Mouse (Mus musculus) CD4-positive helper T cell, adult 2 months (primary cell): ENCODE data around the gene Sparcl1.

Experiments
- DNase-seq: peaks from one replicate; pipeline ENCODE4 v3.0.0-alpha.2; 2012; ENCODE audit warnings: low read depth, missing footprints, low spot score

The Sparcl1 gene

DNA sequence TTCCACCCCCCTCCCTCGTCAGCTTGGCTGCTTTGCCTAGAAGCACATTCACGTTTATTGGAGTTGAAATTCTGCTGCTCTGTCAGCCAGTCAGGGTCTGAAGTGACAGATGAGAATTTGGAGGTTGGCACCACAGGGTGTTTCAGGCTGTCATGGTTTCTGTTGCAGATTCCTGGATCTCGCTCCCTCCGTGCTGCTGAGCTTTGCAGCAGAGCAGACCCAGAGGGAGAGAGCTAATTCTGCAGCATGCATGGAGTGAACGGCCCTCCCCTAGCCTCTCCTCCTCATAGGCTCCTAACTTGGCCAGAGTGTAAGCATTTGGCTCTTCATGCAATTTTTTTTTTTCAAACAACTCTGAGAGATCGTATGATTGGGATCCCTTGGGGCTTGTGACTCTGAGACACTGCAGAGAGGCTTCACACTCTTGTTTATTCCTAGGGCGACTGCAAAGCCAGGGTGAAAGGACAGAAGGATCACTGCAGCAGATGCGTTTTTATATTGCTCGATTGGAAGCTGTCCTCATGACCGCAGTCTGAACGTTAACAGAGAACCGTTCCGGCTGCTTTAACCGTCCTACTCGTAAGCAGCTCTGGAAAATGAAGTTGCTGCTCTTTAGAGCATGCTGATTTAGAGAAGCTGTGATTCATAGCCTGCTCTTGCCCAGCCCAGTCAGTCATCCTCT, at the start of gene Sparcl1:
TSS of gene Sparcl1 (minus strand) at position 243 of the 682 bp plus-strand sequence.
- no peak for DNase-seq

DNA sequence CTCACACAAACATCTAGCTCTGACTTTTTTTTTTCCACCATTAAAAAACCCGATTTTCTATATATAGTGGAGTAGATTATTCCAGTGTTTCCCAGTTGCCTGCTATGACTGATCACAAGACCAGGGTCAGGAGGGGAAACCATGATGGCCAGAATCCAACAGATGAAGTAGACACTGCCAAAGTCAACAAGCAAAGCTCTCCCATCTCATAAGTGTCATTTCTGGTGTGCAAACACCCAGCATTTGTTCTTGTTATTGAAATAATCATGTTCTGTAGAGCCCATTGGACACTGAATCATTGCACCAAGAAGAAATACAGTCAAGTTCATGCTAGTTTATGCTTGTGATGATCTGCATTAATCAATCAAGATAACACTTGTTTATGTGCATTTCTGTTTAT, 47.9 kb upstream of the Sparcl1 start:
- DNase-seq, result no peak

GRCm38 (mm10) chr5:104160581-104160980, 47.0 kb upstream of the Sparcl1 start:
- DNase-seq, result no peak

DNA sequence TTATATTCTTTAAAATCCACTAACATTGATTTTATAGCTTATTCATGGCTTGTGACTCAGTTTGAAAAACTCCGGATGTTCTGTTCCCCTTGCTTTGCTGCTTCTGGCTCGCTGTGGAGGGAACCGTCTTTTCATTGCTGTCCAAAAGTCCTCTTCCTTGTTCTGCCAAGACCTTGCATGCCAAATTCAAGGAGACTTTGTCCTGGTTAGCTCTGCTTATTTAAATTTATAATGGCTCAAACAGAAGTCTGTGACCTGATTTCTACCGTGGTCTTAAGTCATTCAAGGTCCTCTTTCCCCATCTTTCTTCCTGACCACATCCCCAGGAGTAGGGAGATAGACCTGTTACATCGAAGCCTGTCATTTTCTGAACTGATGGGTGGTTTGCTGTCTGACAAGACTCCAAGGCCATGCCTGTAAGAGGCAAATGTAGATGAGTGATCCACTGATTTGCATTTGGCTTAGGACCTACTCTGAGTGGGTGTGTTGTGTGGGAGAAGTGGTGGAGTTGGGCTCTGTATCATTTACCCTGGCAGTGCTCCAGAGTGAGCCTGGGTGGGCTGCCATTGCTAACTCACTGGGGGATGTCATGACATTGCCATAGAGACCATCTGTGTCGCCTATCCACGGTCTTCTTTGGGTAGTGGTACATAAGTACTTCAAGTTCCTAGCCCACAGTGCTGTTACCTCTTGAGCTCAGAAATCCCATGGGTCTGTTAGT, 45.0 kb upstream of the Sparcl1 start:
- no peak for DNase-seq

GRCm38 (mm10) chr5:104157701-104158100, 44.2 kb upstream of the Sparcl1 start:
- no peak for DNase-seq

DNA sequence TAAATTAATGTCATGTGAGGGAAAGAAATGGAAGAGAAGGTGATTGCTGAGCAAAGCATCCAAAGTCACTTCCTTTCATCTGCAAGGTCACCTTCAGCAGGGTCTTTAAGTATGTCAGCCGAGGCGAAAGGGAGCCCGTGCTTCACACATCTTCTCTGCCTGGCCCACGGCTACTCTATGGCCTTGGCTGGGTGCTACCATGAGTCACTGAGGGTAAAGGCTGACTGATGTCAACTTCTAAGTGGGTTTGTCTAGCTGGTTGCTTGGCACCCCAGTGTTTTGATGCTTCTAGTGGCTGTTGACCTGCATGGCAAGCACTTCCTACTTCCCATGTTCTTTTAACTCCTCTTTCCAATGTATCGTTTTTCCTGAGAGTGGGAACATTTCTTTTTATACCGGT, 36.7 kb upstream of the Sparcl1 start:
- no peak for DNase-seq

DNA sequence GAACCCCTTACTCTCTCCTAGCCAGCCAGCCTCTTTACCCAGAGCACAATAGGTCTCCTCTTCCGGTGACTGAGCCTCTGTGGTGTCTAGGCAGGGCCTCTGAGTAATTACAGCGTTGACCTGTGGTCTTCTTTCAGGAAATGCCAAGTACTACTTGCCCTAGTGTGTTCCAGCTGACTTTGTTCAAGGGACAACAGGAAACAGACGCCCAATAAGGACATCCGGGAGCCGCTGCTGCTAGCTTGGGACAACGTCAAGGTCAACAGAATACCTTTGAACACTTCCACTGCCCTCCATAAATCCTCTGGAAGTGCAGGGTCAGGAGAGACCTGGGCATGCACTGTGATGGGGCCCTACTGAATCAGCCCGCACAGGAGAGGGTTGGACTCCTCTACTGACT, 35.8 kb upstream of the Sparcl1 start:
- DNase-seq, result no peak

DNA sequence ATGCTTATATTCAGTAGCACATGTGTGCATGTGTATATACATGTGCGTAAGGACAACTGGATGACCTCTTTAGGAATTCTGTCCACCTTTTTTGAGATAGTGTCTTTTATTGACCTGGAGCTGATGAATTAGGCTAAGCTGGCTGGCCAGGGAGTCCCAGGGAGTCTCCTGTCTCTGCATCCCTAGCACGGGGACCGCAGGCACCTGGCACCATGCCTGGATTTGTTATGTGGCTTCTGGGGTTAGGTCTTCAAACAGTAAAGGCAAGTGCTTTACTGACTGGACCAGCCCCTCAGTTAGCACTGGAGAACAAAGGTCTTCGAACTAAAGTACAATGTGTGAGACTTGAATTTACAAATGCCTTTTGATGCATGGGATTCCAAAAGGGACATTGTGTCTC, 30.5 kb upstream of the Sparcl1 start:
- no peak for DNase-seq

- DNase-seq, result no peak
Measured at GRCm38 (mm10) chr5:104141067-104141466, 27.5 kb upstream of the Sparcl1 start.

DNA sequence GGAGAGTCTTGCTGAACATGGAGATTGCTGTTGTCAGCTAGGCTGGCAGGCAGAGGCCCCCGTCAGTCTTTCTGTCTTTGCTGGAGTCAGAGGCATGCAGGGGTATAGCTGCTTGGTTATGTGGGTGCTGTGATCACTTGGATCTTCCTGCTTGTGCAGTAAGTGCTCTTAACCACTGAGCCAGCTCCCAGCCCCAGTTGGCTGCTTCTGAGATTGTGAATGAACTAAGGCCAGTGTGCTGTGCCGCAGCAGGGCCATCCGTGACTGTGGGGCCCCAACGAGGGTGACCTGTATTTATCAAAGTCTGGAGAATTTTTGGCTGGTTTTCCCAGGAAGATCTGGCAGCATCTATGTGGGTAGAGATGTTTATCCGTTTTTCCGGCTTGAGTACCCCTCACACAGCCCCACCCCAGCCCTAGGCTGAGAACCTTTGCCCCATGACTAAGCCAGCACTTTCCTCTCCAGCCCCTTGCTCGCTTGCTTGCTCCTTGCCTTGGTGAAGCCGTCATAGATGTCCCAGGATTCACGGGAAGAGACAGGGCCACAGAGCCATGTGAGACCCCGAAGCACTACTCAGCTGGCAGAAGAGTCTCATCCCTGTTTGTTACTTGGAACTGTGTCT, 24.5 kb upstream of the Sparcl1 start:
- no peak for DNase-seq

DNA sequence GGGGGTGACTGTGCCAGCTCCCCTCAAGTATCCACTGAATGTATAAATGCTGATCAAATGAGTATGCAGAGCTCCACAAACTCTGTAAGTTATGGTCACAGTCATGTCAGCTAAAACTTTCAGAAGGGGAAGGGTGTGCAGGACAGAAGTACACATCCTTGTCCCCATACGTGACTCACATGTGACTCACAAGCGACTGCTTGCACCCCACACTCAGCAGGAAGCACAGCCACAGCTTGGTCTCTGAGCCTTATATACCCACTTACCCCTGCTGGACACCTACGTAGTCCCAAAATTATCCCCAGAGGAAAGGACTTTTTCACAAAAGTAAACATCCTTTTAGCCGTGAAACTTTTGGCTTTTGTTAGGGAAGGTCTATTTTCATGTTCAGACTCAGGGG, 20.2 kb upstream of the Sparcl1 start:
- no peak for DNase-seq

GRCm38 (mm10) chr5:104131544-104131943, 18.0 kb upstream of the Sparcl1 start:
- DNase-seq, result no peak

- DNase-seq, result no peak
Measured at GRCm38 (mm10) chr5:104130891-104131290, 17.4 kb upstream of the Sparcl1 start.

GRCm38 (mm10) chr5:104128281-104129031, 14.9 kb upstream of the Sparcl1 start:
- no peak for DNase-seq

DNA sequence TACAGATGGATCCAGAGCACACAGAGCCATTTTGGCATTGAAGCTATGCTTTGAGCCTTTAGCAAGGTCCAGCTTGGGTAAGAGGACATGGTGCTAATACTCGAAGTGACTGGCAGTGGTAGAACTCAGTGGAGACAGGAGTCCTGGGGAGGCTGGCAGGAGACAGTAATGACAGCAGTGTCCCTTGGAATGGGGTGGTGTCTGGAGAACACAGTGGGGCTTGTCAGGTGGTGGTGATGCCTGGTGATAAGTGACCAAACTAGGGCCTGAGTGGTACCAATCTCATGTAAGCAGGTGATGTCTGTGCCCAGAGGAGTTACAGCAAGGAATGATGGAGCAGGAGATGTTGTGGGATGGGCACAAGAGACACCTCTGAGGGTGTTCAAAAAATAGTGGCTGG, 13.8 kb upstream of the Sparcl1 start:
- DNase-seq, result no peak

DNA sequence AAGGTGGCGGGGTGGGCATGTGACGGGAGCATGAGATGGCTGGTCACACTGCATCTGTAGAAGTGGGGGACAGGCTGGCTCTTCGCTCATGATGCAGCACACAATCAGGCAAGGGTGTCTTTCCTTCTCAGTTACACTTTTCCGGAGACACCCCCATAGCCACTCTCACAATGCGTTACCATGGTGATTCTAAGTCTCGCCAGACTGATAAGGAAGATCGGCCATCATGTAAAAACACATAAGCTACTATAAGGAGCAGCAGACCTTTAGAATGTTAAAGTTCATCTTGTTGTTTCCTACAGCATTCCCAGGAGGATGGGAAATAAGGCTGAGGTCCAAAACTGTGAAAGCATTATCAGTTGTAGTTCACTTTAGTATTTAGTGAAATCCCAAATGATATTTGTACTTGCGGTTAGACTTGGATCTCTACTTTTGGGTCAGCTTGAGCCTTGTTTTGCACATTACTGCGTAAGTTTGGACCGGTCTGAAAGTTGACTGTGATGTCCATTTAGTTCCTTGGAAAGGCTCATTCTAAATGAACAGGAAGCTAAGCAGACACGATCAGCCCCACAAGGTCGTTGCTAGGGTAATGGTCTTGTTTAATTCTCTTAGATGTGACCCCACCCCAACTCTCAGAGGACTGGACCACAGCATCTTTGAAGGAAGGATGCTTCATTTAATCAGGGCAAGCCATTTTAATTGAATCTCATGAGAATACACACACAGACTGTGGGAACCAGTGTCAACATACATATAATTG, 13.2 kb upstream of the Sparcl1 start:
- no peak for DNase-seq

GRCm38 (mm10) chr5:104124016-104124658, 10.6 kb upstream of the Sparcl1 start:
- no peak for DNase-seq

- no peak for DNase-seq
Measured at GRCm38 (mm10) chr5:104115890-104116289, 2.4 kb upstream of the Sparcl1 start.

DNA sequence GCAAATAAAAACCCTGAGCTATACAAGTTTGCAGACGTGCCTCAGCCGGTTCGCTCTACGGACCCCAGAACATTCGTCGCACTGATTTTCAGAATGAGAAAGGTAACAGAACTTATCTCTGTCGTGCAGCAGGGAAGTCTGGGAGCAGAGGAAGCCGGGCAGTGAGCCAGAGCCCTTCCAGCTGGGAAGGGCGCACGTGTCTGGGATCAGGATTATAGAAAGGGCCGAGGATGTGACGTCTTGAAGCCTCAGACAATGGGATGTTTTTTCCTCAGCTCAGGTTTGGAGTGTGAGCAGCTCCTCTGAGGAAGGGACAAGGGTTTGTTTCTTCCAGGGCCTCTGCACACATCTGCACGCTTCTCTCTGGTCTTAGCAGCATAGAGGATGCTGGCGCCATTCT, 1.6 kb upstream of the Sparcl1 start:
- no peak for DNase-seq

DNA sequence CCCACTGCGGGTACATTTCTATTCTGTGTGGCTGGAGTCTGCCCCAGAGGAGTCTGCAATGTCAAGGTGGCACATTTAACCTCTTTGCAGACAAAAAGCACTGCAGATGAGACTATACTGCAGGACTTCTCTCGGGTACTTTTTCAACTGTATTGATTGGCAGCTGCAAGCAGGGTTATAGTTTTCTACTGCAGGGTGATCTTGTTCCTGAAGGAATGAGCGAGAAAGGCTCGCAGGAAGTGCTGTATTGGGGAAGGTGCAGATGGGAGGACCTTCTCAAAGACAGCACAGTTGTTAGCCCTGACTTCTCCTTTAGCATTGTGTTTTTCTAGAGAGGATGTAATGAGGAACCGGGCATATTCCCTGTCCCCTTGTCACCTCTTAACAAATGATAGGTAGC, 1.0 kb downstream of the Sparcl1 start:
- no peak for DNase-seq

DNA sequence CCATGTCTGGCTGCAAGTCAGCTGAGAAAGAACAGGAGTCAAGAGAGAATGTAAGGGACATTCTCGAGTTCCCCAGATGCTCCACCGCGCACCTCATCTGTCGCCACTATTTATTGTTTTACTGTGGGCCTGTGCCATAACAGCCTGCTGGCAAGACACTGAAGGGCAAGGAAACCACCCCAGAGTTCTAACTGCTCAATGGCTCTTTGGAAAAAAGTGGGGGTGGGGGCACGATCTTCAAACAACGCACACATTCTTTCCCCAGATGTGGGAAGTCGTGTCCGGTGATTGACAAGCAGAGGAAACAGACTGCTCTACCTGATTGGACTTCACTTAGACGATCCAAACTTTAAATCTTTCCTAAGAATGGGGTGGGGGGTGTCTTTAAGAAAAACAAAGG, 1.5 kb downstream of the Sparcl1 start:
- DNase-seq, result no peak
